Mouse (Mus musculus) liver, adult 2 months (tissue): ENCODE measurements at regions not wholly inside any gene's neighbourhood (a gene's known extent, or its start where the extent isn't known, plus 50 kb on each side); places are given as distances from the start of the nearest gene placed in this dataset.

Source experiments
- DNase-seq: peaks from one replicate; pipeline ENCODE4 v3.0.0-alpha.2; 2011; ENCODE audit warnings: low read depth, low spot score; ENCODE audit errors: extremely low read depth
- H3K27ac ChIP-seq: fragments of 200-500 bp; replicated peaks from 2 replicates; pipeline ENCODE4 v1.5.1; 2012; ENCODE audit warnings: low read depth, mild to moderate bottlenecking, control low read depth, inconsistent platforms, low read length; ENCODE audit not compliant: insufficient read depth
- H3K27me3 ChIP-seq: fragments of 200-500 bp; 2 replicates; pipeline ENCODE4 v1.6.1; 2012; ENCODE audit warnings: mild to moderate bottlenecking, moderate library complexity, low read length, inconsistent platforms; ENCODE audit not compliant: control insufficient read depth, insufficient read depth
- H3K36me3 ChIP-seq: fragments of 200-500 bp; 2 replicates; pipeline ENCODE4 v1.6.1; 2012; ENCODE audit warnings: low read length, inconsistent platforms; ENCODE audit not compliant: control insufficient read depth, insufficient read depth
- H3K4me1 ChIP-seq: fragments of 200-500 bp; 2 replicates; pipeline ENCODE4 v1.6.1; 2011; ENCODE audit warnings: low read length; ENCODE audit not compliant: control insufficient read depth, insufficient read depth
- H3K4me3 ChIP-seq: fragments of 200-500 bp; 2 replicates; pipeline ENCODE4 v1.5.1; 2011; ENCODE audit warnings: low read depth, mild to moderate bottlenecking, control low read depth, low read length, moderate library complexity; ENCODE audit not compliant: insufficient read depth
- H3K79me2 ChIP-seq: fragments of 200-500 bp; 2 replicates; pipeline ENCODE4 v1.6.1; 2012; ENCODE audit warnings: inconsistent platforms, mild to moderate bottlenecking, low read length, moderate library complexity; ENCODE audit not compliant: control insufficient read depth, insufficient read depth
- H3K9ac ChIP-seq: fragments of 200-500 bp; 2 replicates; pipeline ENCODE4 v1.6.1; 2012; ENCODE audit warnings: low read depth, mild to moderate bottlenecking, control low read depth, inconsistent platforms, low read length
- CTCF ChIP-seq: fragments of 200-500 bp; IDR thresholded peaks from 2 replicates; pipeline ENCODE4 v1.5.1; 2011; ENCODE audit warnings: low read depth, low read length, control low read depth
- POLR2A ChIP-seq: fragments of 200-500 bp; IDR thresholded peaks from 2 replicates; pipeline ENCODE4 v1.6.1; 2011; ENCODE audit warnings: low read length, control low read depth; ENCODE audit not compliant: insufficient read depth; ENCODE audit errors: extremely low read depth
- WGBS: fragments of 180-500 bp; shearing (Covaris S2); methylation state at CpG from one replicate; pipeline ENCODE4 v1.1.7; 2018; 5-methylcytosine and 5-hydroxymethylcytosine counted together

DNA sequence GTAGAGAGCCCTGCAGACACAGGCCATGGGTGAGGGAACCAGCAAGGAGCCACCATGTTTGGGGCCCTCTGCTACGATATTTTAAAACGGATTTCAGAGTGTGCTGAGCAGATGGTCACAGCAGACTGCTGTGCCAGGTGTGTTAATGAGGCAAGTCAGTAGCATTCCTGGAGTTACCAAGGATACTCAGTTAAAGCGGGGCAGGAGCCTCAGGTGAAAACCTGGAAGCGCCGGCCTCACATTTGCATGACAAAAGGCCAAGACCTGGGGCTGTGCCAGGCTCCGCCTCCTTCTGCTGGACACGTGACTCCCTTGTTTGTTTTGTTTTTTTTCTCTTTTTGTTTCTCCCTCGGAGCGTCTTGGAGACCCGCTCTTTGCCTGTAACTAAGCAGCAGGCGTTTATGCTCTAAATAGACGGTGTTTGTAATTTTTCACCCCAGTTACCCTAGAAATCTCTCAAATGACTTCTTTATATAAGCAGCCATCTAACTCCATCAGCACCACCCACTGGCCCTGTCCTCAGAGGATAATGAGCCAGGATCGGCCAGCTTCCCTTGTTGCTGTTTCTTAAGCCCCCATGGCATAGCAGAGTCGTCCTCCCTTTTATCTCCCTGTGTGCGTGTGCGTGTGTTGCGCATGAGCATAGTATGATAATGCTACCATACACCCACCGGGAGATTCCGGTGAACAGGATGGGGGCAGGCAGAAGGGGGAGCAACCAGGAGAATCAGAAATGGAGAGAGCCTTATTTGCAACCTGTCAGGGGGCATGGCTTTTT is 166.9 kb upstream of the Gm3448 start:
- Histone ChIP-seq H3K27ac (no peak overlapping the region), H3K36me3 (no peaks in the 10 kb centered on the region), H3K4me3 (no peak overlapping the region), H3K9ac (no peak overlapping the region), H3K27me3 (no peaks in the 10 kb centered on the region; the same call in 1 of the 2 replicates), H3K79me2 (no peaks in the 10 kb centered on the region), H3K4me1 (no peaks in the 10 kb centered on the region)
- TF ChIP-seq CTCF = no peak
- TF ChIP-seq POLR2A = no peak
- 32% methylated on average over 19 of the region's 19 CpGs for WGBS
- DNase-seq = no peak

DNA sequence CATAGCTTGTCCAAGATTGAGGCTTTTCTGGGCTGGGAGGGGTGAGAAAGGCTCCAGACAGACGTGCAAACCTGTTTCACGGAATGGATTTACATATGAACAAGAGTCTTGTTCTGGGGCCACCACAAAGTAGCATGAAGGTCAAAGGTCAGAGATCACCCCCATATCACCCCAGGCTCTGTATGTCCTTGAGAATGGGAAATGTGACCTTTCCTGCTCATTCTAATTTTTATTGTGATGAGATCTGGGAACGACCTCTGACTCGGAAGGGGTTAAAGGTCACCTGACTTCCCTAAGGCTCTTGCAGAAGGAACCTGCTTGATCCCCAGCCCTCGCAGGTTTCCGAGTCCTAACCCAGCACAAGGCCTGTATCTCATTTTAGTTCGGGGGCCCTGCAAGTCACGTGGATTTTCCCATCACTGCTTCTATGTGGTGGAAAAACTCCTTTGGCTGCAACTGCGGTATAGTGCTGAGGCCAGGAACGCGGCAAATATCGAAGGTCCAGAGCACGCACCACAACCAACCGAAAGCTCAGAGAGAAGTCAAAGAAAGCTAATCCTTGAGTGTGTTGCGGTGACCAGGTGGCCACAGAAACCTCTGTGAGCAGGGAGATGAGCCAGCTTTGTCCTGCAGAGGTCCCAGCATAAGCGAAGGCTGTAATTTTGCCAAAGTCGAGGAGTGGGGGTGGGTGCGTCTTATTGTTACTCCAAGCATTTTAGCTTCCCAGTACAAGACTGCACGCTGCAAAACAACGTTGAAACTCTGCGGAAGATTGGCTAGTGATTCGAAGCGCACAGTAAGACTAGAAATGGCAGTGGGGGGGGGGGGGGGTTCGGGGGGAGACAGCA is 166.1 kb upstream of the Gm3448 start:
- Histone ChIP-seq H3K27ac (no peak overlapping the region), H3K4me1 (no peaks in the 10 kb centered on the region), H3K79me2 (no peaks in the 10 kb centered on the region), H3K27me3 (no peaks in the 10 kb centered on the region; the same call in 1 of the 2 replicates), H3K36me3 (no peaks in the 10 kb centered on the region), H3K9ac (no peak overlapping the region), H3K4me3 (no peak overlapping the region)
- WGBS = 65% methylated on average over 24 of the region's 24 CpGs
- DNase-seq = no peak
- TF ChIP-seq POLR2A (no peak), CTCF (no peak)

DNA sequence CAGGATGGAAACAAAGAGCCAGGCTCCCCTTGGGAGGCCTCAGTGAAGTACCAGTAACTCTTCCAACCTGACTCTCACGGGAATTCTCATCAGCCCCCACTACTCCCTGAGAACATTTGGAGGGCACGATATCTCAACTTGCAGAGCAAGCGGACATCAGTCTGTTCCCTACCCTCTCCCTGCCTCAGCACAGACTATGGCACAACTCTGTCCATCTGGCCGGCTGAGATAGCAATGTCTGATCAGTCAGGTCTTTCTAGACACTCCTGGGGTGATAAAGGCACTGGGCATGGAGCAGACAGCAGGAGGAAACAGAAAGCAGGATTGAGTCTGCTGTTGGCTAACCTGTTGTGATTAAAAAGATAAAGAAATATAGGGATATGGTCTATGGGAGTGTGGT is 164.5 kb upstream of the Gm3448 start:
- Histone ChIP-seq H3K27ac (no peak overlapping the region), H3K36me3 (no peaks in the 10 kb centered on the region), H3K79me2 (no peaks in the 10 kb centered on the region), H3K4me1 (no peaks in the 10 kb centered on the region), H3K27me3 (no peaks in the 10 kb centered on the region; the same call in 1 of the 2 replicates), H3K4me3 (no peak overlapping the region), H3K9ac (no peak overlapping the region)
- no peak for DNase-seq
- WGBS = 93% methylated on average over 4 of the region's 4 CpGs
- TF ChIP-seq POLR2A (no peak), CTCF (no peak)

DNA sequence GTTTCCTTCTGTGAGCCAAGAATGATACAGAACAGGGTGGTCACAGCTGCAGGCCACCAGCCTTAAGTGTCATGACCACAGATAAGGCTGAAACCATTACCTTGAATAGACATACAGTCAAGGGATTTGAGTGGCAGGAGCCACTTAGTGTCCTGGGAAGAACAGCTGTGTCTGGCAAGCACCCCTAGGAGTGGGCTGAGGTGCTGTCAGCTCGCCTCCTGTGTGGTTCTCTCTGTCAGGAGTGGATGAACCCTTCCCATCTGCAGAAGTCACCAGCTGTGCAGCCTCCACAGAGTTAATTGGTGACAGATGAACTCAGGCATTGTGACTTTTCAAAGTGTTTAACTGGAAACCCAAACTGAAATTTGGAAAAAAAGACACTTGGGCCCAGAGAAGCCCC is 163.2 kb upstream of the Gm3448 start:
- no peak for DNase-seq
- TF ChIP-seq POLR2A = no peak
- TF ChIP-seq CTCF = no peak
- no peaks in the 10 kb centered on the region for H3K36me3 ChIP-seq
- no peaks in the 10 kb centered on the region; the same call in 1 of the 2 replicates for H3K27me3 ChIP-seq
- 75% methylated on average over 1 of the region's 1 CpGs for WGBS
- no peak overlapping the region for H3K4me3 ChIP-seq
- no peak overlapping the region for H3K27ac ChIP-seq
- no peaks in the 10 kb centered on the region for H3K79me2 ChIP-seq
- no peak overlapping the region for H3K9ac ChIP-seq
- H3K4me1 ChIP-seq = no peaks in the 10 kb centered on the region

DNA sequence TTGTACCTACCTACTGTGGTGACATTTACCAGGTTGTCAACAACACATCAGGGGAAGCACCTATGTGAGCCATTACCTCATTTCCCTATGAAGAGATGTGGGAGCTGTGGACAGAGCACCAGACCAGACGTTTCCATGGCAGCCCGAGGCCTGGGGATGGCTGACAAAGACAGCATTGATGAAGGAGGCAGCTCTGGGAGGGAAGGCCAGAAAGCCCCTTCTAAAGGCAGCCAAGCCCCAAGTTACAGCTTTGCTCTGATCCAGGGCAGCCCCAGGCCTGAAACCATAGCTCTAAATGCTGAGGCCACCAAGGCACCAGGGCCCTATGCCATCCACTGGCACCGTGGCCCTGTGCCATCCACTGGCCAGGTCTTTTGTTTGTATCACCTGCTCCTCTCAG is 157.9 kb upstream of the Gm3448 start:
- TF ChIP-seq POLR2A (no peak), CTCF (no peak)
- no peak for DNase-seq
- Histone ChIP-seq H3K27me3 (no peaks in the 10 kb centered on the region), H3K4me1 (no peaks in the 10 kb centered on the region), H3K79me2 (no peaks in the 10 kb centered on the region), H3K9ac (no peak overlapping the region), H3K36me3 (no peaks in the 10 kb centered on the region), H3K27ac (no peak overlapping the region), H3K4me3 (no peak overlapping the region)
- WGBS = 87% methylated on average over 3 of the region's 3 CpGs

DNA sequence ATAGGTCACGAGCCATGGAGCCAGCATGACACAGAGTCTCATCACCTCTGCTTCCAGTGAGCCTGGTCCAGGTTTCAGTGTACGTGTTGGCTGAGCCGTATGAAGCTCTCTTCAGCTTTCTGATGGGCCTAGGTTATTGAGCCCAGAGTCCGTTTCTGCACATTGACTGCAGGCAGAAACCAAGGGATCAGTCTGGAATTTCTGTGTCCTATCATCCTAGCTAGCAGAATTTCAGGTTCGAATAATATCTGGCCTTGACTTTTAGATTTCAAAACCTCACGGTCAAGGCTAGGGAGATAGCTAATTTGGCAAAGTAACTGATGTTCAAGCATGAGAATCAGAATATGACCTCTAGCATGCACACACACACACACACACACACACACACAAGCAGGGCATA is 156.0 kb upstream of the Gm3448 start:
- TF ChIP-seq POLR2A (no peak), CTCF (no peak)
- WGBS = 47% methylated on average over 6 of the region's 6 CpGs
- no peaks in the 10 kb centered on the region for H3K27me3 ChIP-seq

More for the DNA sequence above, 156.0 kb upstream of the Gm3448 start:
- Histone ChIP-seq H3K4me3 (no peak overlapping the region), H3K79me2 (no peaks in the 10 kb centered on the region), H3K9ac (no peak overlapping the region), H3K36me3 (no peaks in the 10 kb centered on the region), H3K4me1 (no peaks in the 10 kb centered on the region), H3K27ac (no peak overlapping the region)
- DNase-seq = no peak
